Mouse (Mus musculus) limb, embryonic 14.5 days (tissue): ENCODE measurements at regions not wholly inside any gene's neighbourhood (a gene's known extent, or its start where the extent isn't known, plus 50 kb on each side); places are given as distances from the start of the nearest gene placed in this dataset.

Source experiments
- ATAC-seq: fragments of 200-750 bp; cut with Nextera tagmentation; 2 replicates; pipeline ENCODE4 v1.8.0; 2017; ENCODE audit warnings: low read depth, moderate number of reproducible peaks, moderate TSS enrichment; ENCODE audit not compliant: low FRiP score
- DNase-seq: peaks from one replicate; pipeline ENCODE4 v3.0.0-alpha.2; 2015; ENCODE audit warnings: low spot score
- H3K27ac ChIP-seq: fragments of 300-500 bp; sonication (generic); replicated peaks from 2 replicates; pipeline ENCODE4 v1.5.1; 2014; ENCODE audit warnings: low read depth, mild to moderate bottlenecking, low read length, moderate library complexity, mixed read lengths
- H3K27me3 ChIP-seq: fragments of 300-500 bp; sonication (generic); 2 replicates; pipeline ENCODE4 v1.6.1; 2014; ENCODE audit warnings: low read length, mixed read lengths; ENCODE audit not compliant: control insufficient read depth, insufficient read depth
- H3K36me3 ChIP-seq: fragments of 300-500 bp; sonication (generic); 2 replicates; pipeline ENCODE4 v1.6.1; 2014; ENCODE audit warnings: mild to moderate bottlenecking, low read length, moderate library complexity, mixed read lengths; ENCODE audit not compliant: control insufficient read depth, insufficient read depth
- H3K4me1 ChIP-seq: fragments of 300-500 bp; sonication (generic); 2 replicates; pipeline ENCODE4 v1.6.1; 2014; ENCODE audit warnings: antibody characterized with exemption, low read length, mixed read lengths; ENCODE audit not compliant: control insufficient read depth, insufficient read depth
- H3K4me2 ChIP-seq: fragments of 300-500 bp; sonication (generic); replicated peaks from 2 replicates; pipeline ENCODE4 v1.6.1; 2014; ENCODE audit warnings: low read depth, mild to moderate bottlenecking, low read length, moderate library complexity; ENCODE audit not compliant: severe bottlenecking
- H3K4me3 ChIP-seq: fragments of 300-500 bp; sonication (generic); replicated peaks from 2 replicates; pipeline ENCODE4 v1.5.1; 2014; ENCODE audit warnings: low read length
- H3K9ac ChIP-seq: fragments of 300-500 bp; sonication (generic); 2 replicates; pipeline ENCODE4 v1.6.1; 2014; ENCODE audit warnings: mild to moderate bottlenecking, low read depth, low read length, moderate library complexity; ENCODE audit not compliant: severe bottlenecking
- H3K9me3 ChIP-seq: fragments of 300-500 bp; sonication (generic); 2 replicates; pipeline ENCODE4 v1.6.1; 2016; ENCODE audit warnings: low read length; ENCODE audit not compliant: control insufficient read depth
- POLR2A ChIP-seq: fragments of 200-500 bp; IDR thresholded peaks from 2 replicates; pipeline ENCODE4 v1.8.0; 2012; ENCODE audit warnings: inconsistent platforms, mild to moderate bottlenecking, moderate library complexity, borderline replicate concordance; ENCODE audit not compliant: insufficient read depth, insufficient read length; ENCODE audit errors: extremely low read depth
- WGBS: fragments of 180-500 bp; shearing (Covaris S2); extraction: QIAGEN DNeasy Blood & Tissue Kit; methylation state at CpG from one replicate; pipeline ENCODE4 v1.1.7; 2014; 5-methylcytosine and 5-hydroxymethylcytosine counted together

- 58% methylated on average over 7 of the region's 7 CpGs for WGBS
- H3K4me3 ChIP-seq, result no peak overlapping the region
Measured at GRCm38 (mm10) chr1:33025379-33025778, 478.3 kb upstream of the Gm5415 start.

GRCm38 (mm10) chr1:33022852-33023251 is 475.8 kb upstream of the Gm5415 start:
- Histone ChIP-seq H3K4me2 (no peak overlapping the region), H3K9ac (no peak overlapping the region), H3K9me3 (no peaks in the 10 kb centered on the region), H3K4me3 (no peak overlapping the region), H3K4me1 (no peaks in the 10 kb centered on the region), H3K36me3 (no peaks in the 10 kb centered on the region), H3K27ac (no peak overlapping the region), H3K27me3 (no peaks in the 10 kb centered on the region)
- WGBS, result 79% methylated on average over 4 of the region's 4 CpGs
- TF ChIP-seq POLR2A, result no peak
- ATAC-seq (no peak), DNase-seq (no peak)

More at GRCm38 (mm10) chr1:33025379-33025778, 478.3 kb upstream of the Gm5415 start:
- no peak overlapping the region for H3K9ac ChIP-seq
- no peaks in the 10 kb centered on the region for H3K4me1 ChIP-seq
- TF ChIP-seq POLR2A, result no peak
- ATAC-seq, result no peak
- no peaks in the 10 kb centered on the region for H3K9me3 ChIP-seq
- no peak overlapping the region for H3K4me2 ChIP-seq
- DNase-seq, result no peak
- H3K27ac ChIP-seq, result no peak overlapping the region
- H3K27me3 ChIP-seq, result no peaks in the 10 kb centered on the region
- H3K36me3 ChIP-seq, result no peaks in the 10 kb centered on the region

DNA sequence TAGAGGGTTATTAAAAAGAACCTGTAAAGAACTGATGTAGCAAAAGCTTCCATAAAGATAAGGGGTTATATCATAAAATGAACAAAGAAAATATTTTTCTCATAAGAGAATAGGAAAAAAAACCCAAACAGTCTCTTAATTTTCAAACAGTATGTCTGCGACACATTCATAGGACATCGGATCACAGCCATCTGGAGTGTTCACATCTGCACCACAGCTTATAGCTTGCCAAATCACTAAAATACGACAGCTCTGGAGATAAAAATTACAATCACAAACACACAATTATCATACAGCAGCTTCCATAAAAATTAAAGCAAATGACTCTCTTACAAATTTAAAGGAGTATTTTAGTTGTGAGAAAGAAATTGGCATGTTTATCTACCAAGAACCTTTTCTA is 456.9 kb upstream of the Gm5415 start:
- no peaks in the 10 kb centered on the region for H3K4me1 ChIP-seq
- 80% methylated on average over 3 of the region's 3 CpGs for WGBS
- no peak overlapping the region for H3K9ac ChIP-seq
- H3K36me3 ChIP-seq, result no peaks in the 10 kb centered on the region
- no peak overlapping the region for H3K4me2 ChIP-seq
- TF ChIP-seq POLR2A, result no peak
- H3K27ac ChIP-seq, result no peak overlapping the region
- no peaks in the 10 kb centered on the region for H3K27me3 ChIP-seq
- ATAC-seq, result no peak
- H3K9me3 ChIP-seq, result no peaks in the 10 kb centered on the region
- no peak for DNase-seq
- H3K4me3 ChIP-seq, result no peak overlapping the region

- whole genome bisulfite sequencing, result 71% methylated on average over 3 of the region's 3 CpGs
- no peak overlapping the region for H3K4me2 ChIP-seq
- TF ChIP-seq POLR2A, result no peak
- no peak for ATAC-seq
- H3K4me1 ChIP-seq, result no peaks in the 10 kb centered on the region
- H3K9ac ChIP-seq, result no peak overlapping the region
- DNase-seq, result no peak
- no peaks in the 10 kb centered on the region for H3K9me3 ChIP-seq
- no peak overlapping the region for H3K4me3 ChIP-seq
- no peaks in the 10 kb centered on the region for H3K27me3 ChIP-seq
- H3K36me3 ChIP-seq, result no peaks in the 10 kb centered on the region
- no peak overlapping the region for H3K27ac ChIP-seq
Measured at GRCm38 (mm10) chr1:32964957-32965356, 417.9 kb upstream of the Gm5415 start.

GRCm38 (mm10) chr1:32959316-32959715 is 412.2 kb upstream of the Gm5415 start:
- Histone ChIP-seq H3K4me3 (no peak overlapping the region), H3K4me2 (no peak overlapping the region), H3K36me3 (no peaks in the 10 kb centered on the region), H3K9me3 (no peaks in the 10 kb centered on the region), H3K4me1 (no peaks in the 10 kb centered on the region), H3K27me3 (no peaks in the 10 kb centered on the region), H3K9ac (no peak overlapping the region), H3K27ac (no peak overlapping the region)
- DNase-seq (no peak), ATAC-seq (no peak)
- WGBS, result 79% methylated on average over 6 of the region's 6 CpGs
- no peak for TF ChIP-seq POLR2A

DNA sequence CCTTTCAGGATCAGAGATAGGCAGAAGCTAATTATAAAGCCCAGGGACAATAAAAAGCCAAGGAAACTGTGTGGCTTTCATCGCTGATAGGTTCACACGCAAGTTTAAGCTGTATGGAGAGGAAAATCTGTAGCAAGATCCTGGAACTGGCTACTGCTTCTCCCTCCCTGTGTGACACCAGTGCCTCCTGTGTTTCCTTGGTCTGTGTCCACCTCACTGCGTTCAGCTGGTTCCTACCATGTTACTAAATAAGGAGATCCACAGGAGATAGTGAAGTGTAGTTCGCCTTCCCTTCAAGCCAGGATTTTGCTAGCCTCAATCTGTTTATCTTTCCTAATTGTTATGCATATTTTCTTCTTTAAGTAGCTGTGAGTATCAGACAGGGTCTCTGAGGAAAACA is 399.2 kb upstream of the Gm5415 start:
- DNase-seq (no peak), ATAC-seq (no peak)
- Histone ChIP-seq H3K4me1 (no peaks in the 10 kb centered on the region), H3K27me3 (no peaks in the 10 kb centered on the region), H3K4me3 (no peak overlapping the region), H3K4me2 (no peak overlapping the region), H3K27ac (no peak overlapping the region), H3K9me3 (no peaks in the 10 kb centered on the region), H3K36me3 (no peaks in the 10 kb centered on the region), H3K9ac (no peak overlapping the region)
- no peak for TF ChIP-seq POLR2A
- WGBS, result 81% methylated on average over 4 of the region's 4 CpGs
